Mouse (Mus musculus): ENCODE data around the gene Tex22.

The Tex22 gene

GRCm38 (mm10) chr12:113060178-113060577 is 14.1 kb upstream of the Tex22 start:
- no peak for DNase-seq

GRCm38 (mm10) chr12:113061606-113062005 is 12.7 kb upstream of the Tex22 start:
- no peak for DNase-seq

GRCm38 (mm10) chr12:113062201-113062600 is 12.1 kb upstream of the Tex22 start:
- no peak for DNase-seq

- no peak for DNase-seq
These were observed 10.6 kb upstream of the Tex22 start for GRCm38 (mm10) chr12:113063700-113064099.

GRCm38 (mm10) chr12:113068002-113068401 is 6.3 kb upstream of the Tex22 start:
- no peak for DNase-seq

- no peak for DNase-seq
These were observed 4.9 kb upstream of the Tex22 start for GRCm38 (mm10) chr12:113069389-113069788.

GRCm38 (mm10) chr12:113071321-113071720 is 3.0 kb upstream of the Tex22 start:
- DNase-seq: no peak

GRCm38 (mm10) chr12:113071827-113072226 is 2.5 kb upstream of the Tex22 start:
- no peak for DNase-seq

GRCm38 (mm10) chr12:113073420-113074328 is 628 bp upstream of the Tex22 start:
- DNase-seq: no peak

- peak; percentile 91 for DNase-seq
These were observed 757 bp downstream of the Tex22 start for GRCm38 (mm10) chr12:113075063-113075454.

GRCm38 (mm10) chr12:113075486-113075885 is 1.2 kb downstream of the Tex22 start:
- DNase-seq: no peak

- no peak for DNase-seq
These were observed 13.0 kb downstream of the Tex22 start for GRCm38 (mm10) chr12:113087276-113087675.

- DNase-seq: no peak
These were observed 13.7 kb downstream of the Tex22 start for GRCm38 (mm10) chr12:113088026-113088425.

GRCm38 (mm10) chr12:113089107-113089506 is 14.8 kb downstream of the Tex22 start:
- no peak for DNase-seq

- no peak for DNase-seq
These were observed 15.8 kb downstream of the Tex22 start for GRCm38 (mm10) chr12:113090053-113090452.

GRCm38 (mm10) chr12:113097040-113097439 is 22.7 kb downstream of the Tex22 start:
- DNase-seq: no peak

- peak; percentile 47 for DNase-seq
These were observed 23.5 kb downstream of the Tex22 start, which contains the start of gene Mta1 for GRCm38 (mm10) chr12:113097749-113098281. Gene Mta1, plus strand, starts transcription at chr12:113098278.

- DNase-seq: no peak
These were observed 24.3 kb downstream of the Tex22 start for GRCm38 (mm10) chr12:113098530-113099151.

GRCm38 (mm10) chr12:113099470-113100237 is 25.4 kb downstream of the Tex22 start:
- no peak for DNase-seq

- DNase-seq: peak; percentile 52
These were observed 26.3 kb downstream of the Tex22 start for GRCm38 (mm10) chr12:113100448-113101076.

GRCm38 (mm10) chr12:113101251-113101960 is 27.1 kb downstream of the Tex22 start:
- no peak for DNase-seq

- peak; percentile 80 for DNase-seq
These were observed 28.2 kb downstream of the Tex22 start for GRCm38 (mm10) chr12:113102461-113102860.

All from lung, postnatal 36 days (tissue).